Mouse (Mus musculus) ES-E14 (cell line): ENCODE measurements around the gene Mast3.

Source experiments
- CHD2 ChIP-seq: IDR thresholded peaks from 2 replicates; pipeline ENCODE4 v1.6.1; 2014; ENCODE audit warnings: mild to moderate bottlenecking, low read depth, low read length, inconsistent platforms
- HCFC1 ChIP-seq: IDR thresholded peaks from 2 replicates; pipeline ENCODE4 v1.6.1; 2012; ENCODE audit warnings: low read length, inconsistent platforms, borderline replicate concordance; ENCODE audit not compliant: insufficient read depth
- MAFK ChIP-seq: IDR thresholded peaks from 2 replicates; pipeline ENCODE4 v1.6.1; 2014; ENCODE audit warnings: mild to moderate bottlenecking, low read depth, low read length, inconsistent platforms; ENCODE audit not compliant: insufficient read depth
- ZNF384 ChIP-seq: IDR thresholded peaks from 2 replicates; pipeline ENCODE4 v1.6.1; 2012; ENCODE audit warnings: low read depth, low read length, inconsistent platforms

DNA sequence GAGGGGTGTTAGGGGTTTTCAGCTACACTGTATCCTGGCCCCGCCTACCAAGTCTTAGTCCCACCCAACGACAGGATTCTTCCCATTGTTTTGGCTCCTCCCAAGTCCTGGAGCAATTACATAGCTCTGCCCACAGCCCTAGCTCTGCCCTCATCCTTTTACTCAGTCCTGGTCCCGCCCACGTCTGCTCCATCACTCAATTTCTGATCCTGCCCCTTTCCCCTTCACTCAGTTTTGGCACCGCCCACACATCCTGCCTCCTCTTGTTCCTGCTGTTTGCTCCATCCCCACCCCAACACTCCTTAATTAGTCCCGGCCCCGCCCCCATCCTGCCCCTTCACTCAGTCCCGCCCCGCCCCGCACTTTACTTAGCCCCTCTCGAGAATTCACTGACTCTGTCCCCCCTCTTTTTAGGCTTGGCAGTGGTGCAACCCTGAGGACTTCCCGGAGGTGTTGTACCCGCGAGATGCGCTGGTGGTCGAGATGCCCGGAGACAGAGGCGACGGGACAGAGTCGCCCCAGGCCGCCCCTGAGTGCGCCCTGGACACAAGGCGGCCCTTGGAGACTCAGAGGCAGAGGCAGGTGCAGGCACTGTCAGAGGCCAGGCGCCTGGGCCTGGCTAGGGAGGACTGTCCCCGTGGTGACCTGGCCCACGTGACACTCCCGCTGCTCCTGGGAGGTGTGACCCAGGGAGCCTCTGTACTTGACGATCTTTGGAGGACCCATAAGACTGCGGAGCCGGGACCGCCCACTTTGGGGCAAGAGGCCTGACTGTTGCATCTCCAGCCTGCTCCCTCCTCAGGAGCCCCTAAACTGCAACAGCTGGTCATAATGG, 15.5 kb upstream of the Mast3 start:
- no peak for TF ChIP-seq ZNF384
- no peak for TF ChIP-seq CHD2
- no peak for TF ChIP-seq MAFK
- no peak for TF ChIP-seq HCFC1
